Mouse (Mus musculus): Measurements from ENCODE around the gene Trim8.

DNA sequence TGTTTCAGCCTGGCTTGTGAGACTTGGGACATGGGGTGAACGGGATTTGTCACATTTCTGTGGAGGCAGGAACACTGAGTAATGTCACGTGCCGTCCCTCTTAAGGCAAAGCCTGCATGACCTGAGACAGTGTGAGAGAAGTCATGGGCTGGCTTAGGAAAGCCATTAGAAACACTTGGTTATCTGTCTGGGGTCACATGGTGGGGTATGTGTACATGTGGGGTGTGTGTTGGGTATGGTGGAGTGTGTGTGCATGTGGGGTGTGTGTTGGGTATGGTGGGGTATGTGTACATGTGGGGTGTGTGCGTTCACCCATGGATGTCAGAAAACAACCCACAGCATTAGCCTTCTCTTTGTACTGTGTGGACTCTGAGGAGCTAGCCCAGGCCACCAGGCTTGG is 48.9 kb downstream of the Trim8 start:
- TF ChIP-seq GATA1 (IDR thresholded peaks at IDR 0.05; ENCODE audit: low read length), result no peak
- TF ChIP-seq TAL1 (IDR thresholded peaks at IDR 0.05; ENCODE audit: low read length), result no peak

All from erythroblast, embryonic 14.5 days (primary cell).